Mouse (Mus musculus): ENCODE results near the gene Loxl4. TPM values are rescaled to one million over a fixed set of nuclear protein-coding genes. Genes with fewer than 3 reads are reported as not detected.
A peak's percentile ranks its signal among the peaks of the same experiment; 100 is the strongest.

Loxl4 gene
- polyA plus RNA-seq, 1 experiment from 2014 or later: 0.67 TPM

DNA sequence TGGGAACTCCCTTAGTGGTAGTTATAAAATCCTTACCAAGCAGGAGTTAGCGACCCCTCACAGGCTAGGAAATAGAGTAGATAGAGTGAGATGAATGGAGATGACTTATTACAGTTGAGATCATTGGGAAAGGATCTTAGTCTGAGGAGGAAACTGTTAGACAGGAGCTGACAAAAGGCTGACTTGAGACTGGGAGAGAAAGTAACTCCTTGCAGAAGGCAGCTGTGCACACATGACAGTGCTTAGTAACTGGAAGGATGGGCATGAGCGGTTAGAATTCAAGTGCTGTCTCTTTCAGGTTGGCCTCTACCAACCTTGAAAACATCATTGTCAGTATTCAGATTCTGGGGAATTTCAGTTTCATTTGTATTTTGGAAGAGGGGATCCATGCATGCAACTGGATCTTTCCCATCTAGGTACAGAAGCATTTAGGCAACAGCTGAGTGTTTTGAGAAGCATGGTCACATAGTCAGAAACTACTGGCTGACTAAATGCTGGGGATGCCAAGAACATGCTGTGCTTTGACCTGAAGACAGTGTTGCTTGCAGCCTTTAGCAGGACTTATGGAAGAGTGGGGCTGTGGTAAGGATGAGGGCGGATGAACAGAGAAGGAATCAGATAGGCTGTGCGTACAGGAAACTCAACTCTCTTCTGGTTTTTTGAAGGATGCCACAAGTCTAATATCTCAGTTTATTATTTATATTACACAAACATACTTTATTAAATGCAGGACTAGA lies 46.2 kb downstream of the Loxl4 start:
- no peak overlapping the region for H3K9ac ChIP-seq (ENCODE audit: low read length)
- peaks cover 3% of the 10 kb centered on the region; the same call in 1 of the 2 replicates for H3K36me3 ChIP-seq (ENCODE audit: control insufficient read depth, insufficient read depth, low read length)
- no peaks in the 10 kb centered on the region for H3K9me3 ChIP-seq (ENCODE audit: control insufficient read depth, low read length)
- no peaks in the 10 kb centered on the region for H3K4me1 ChIP-seq (replicated peaks; ENCODE audit: control insufficient read depth, insufficient read depth, low read length)
- H3K4me2 ChIP-seq (ENCODE audit: low read depth, low read length): no peak overlapping the region
- H3K4me3 ChIP-seq (ENCODE audit: low read length): no peak overlapping the region
- H3K27me3 ChIP-seq (ENCODE audit: control insufficient read depth, insufficient read depth, low read depth, low read length): no peaks in the 10 kb centered on the region
- peak overlapping the region; percentile 36; the same call in 1 of the 2 replicates for H3K27ac ChIP-seq (ENCODE audit: low read length)
- WGBS: 71% methylated on average over 4 of the region's 4 CpGs
- ATAC-seq (ENCODE audit: low read depth): peak; percentile 79; the same call in 1 of the 2 replicates

DNA sequence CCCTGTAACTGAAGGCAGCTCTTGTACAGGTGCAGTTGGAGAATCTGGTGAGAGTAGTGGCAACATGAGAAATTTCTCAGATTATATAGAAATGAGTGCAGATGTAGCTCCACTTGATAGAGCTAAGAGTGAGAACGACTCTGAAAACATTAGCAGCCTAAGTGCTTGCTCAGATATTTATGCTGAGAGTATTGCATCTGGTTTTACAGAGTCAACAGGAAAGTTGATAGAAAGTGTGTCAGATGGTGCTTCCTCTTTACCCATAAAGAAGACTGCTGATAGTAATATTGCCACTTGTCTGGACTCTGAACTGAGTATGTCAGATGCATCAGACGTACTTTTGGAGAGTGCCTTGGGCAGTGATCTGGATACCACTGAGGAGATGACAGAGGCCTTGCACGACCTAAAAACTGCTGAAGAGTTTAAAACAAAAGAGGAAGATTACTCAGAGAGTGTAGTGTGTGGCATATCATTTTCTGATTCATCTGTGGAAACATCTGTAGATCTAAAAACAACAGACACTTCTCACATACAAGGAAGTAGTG lies 48.8 kb downstream of the Loxl4 start:
- no peak for ATAC-seq (ENCODE audit: low read depth)
- no peaks in the 10 kb centered on the region for H3K9me3 ChIP-seq (ENCODE audit: control insufficient read depth, low read length)
- peaks cover 3% of the 10 kb centered on the region; the same call in 1 of the 2 replicates for H3K36me3 ChIP-seq (ENCODE audit: control insufficient read depth, insufficient read depth, low read length)
- H3K4me3 ChIP-seq (ENCODE audit: low read length): no peak overlapping the region
- H3K27me3 ChIP-seq (ENCODE audit: control insufficient read depth, insufficient read depth, low read depth, low read length): no peaks in the 10 kb centered on the region
- no peak overlapping the region for H3K4me2 ChIP-seq (ENCODE audit: low read depth, low read length)
- H3K27ac ChIP-seq (ENCODE audit: low read length): no peak overlapping the region
- H3K9ac ChIP-seq (ENCODE audit: low read length): no peak overlapping the region
- H3K4me1 ChIP-seq (replicated peaks; ENCODE audit: control insufficient read depth, insufficient read depth, low read length): no peaks in the 10 kb centered on the region
- WGBS: 79% methylated on average over 3 of the region's 3 CpGs

DNA sequence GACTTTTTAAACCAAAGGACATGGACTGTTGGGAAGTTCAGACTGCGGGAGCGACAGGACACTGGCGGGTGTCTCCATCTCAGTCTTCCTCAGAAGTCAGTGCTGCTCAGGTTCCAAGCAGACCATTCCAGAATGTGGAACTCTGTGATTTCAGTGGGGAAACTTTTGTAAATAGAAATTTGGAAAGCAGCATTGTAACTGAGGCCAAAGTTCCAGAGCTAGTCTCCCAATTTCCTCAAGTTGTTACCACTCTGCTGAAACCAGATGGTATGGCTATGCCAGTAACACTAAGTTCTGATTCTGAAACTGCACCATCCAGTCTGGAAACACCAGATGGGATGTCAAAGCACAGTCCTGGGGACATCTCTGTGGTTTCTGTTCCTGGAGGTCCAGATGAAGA lies 49.6 kb downstream of the Loxl4 start:
- no peak overlapping the region for H3K9ac ChIP-seq (ENCODE audit: low read length)
- no peaks in the 10 kb centered on the region for H3K9me3 ChIP-seq (ENCODE audit: control insufficient read depth, low read length)
- no peaks in the 10 kb centered on the region for H3K4me1 ChIP-seq (replicated peaks; ENCODE audit: control insufficient read depth, insufficient read depth, low read length)
- no peak overlapping the region for H3K4me2 ChIP-seq (ENCODE audit: low read depth, low read length)
- 98% methylated on average over 3 of the region's 3 CpGs for WGBS
- H3K27me3 ChIP-seq (ENCODE audit: control insufficient read depth, insufficient read depth, low read depth, low read length): no peaks in the 10 kb centered on the region
- no peak for ATAC-seq (ENCODE audit: low read depth)
- no peak overlapping the region for H3K4me3 ChIP-seq (ENCODE audit: low read length)
- peaks cover 3% of the 10 kb centered on the region; the same call in 1 of the 2 replicates for H3K36me3 ChIP-seq (ENCODE audit: control insufficient read depth, insufficient read depth, low read length)
- no peak overlapping the region for H3K27ac ChIP-seq (ENCODE audit: low read length)

- 97% methylated on average over 1 of the region's 1 CpGs for WGBS
These were observed 50.6 kb downstream of the Loxl4 start for GRCm38 (mm10) chr19:42561991-42562390.

GRCm38 (mm10) chr19:42558701-42559100 lies 53.9 kb downstream of the Loxl4 start:
- H3K4me1 ChIP-seq (replicated peaks; ENCODE audit: control insufficient read depth, insufficient read depth, low read length): no peaks in the 10 kb centered on the region
- H3K9ac ChIP-seq (ENCODE audit: low read length): no peak overlapping the region
- no peaks in the 10 kb centered on the region for H3K27me3 ChIP-seq (ENCODE audit: control insufficient read depth, insufficient read depth, low read depth, low read length)
- 75% methylated on average over 3 of the region's 3 CpGs for WGBS
- peaks cover 3% of the 10 kb centered on the region; the same call in 1 of the 2 replicates for H3K36me3 ChIP-seq (ENCODE audit: control insufficient read depth, insufficient read depth, low read length)
- no peaks in the 10 kb centered on the region for H3K9me3 ChIP-seq (ENCODE audit: control insufficient read depth, low read length)
- H3K4me3 ChIP-seq (ENCODE audit: low read length): no peak overlapping the region
- no peak overlapping the region for H3K4me2 ChIP-seq (ENCODE audit: low read depth, low read length)
- no peak for ATAC-seq (ENCODE audit: low read depth)
- no peak overlapping the region for H3K27ac ChIP-seq (ENCODE audit: low read length)

More at GRCm38 (mm10) chr19:42561991-42562390, 50.6 kb downstream of the Loxl4 start:
- peaks cover 3% of the 10 kb centered on the region; the same call in 1 of the 2 replicates for H3K36me3 ChIP-seq (ENCODE audit: control insufficient read depth, insufficient read depth, low read length)
- no peak overlapping the region for H3K9ac ChIP-seq (ENCODE audit: low read length)
- no peak overlapping the region for H3K4me3 ChIP-seq (ENCODE audit: low read length)
- ATAC-seq (ENCODE audit: low read depth): no peak
- H3K4me2 ChIP-seq (ENCODE audit: low read depth, low read length): no peak overlapping the region
- H3K4me1 ChIP-seq (replicated peaks; ENCODE audit: control insufficient read depth, insufficient read depth, low read length): no peaks in the 10 kb centered on the region
- no peaks in the 10 kb centered on the region for H3K27me3 ChIP-seq (ENCODE audit: control insufficient read depth, insufficient read depth, low read depth, low read length)
- H3K27ac ChIP-seq (ENCODE audit: low read length): no peak overlapping the region
- H3K9me3 ChIP-seq (ENCODE audit: control insufficient read depth, low read length): no peaks in the 10 kb centered on the region

Other genes starting within 250 kb of the Loxl4 start
- 1.0 TPM in 2 replicates for gene Crtac1, start 181.0 kb downstream of the Loxl4 start, polyA plus RNA-seq (2015; fragmentation: Nextera tagmentation; extraction: Ambion mirVana)
- 19.2 and 20.1 TPM in 2 replicates for gene R3hcc1l, start 94.1 kb downstream of the Loxl4 start, polyA plus RNA-seq (2015; fragmentation: Nextera tagmentation; extraction: Ambion mirVana)
- gene Pyroxd2, start 140.0 kb upstream of the Loxl4 start, polyA plus RNA-seq (2015; fragmentation: Nextera tagmentation; extraction: Ambion mirVana): 6.7 and 6.9 TPM in 2 replicates
- gene Hps1, start 167.2 kb upstream of the Loxl4 start, polyA plus RNA-seq (2015; fragmentation: Nextera tagmentation; extraction: Ambion mirVana): 16.8 and 17.1 TPM in 2 replicates